Mouse (Mus musculus) spleen, adult 2 months (tissue): Measurements from ENCODE around the gene Kcnk3.

ENCODE experiments used
- CTCF ChIP-seq: fragments of 200-500 bp; IDR thresholded peaks from 2 replicates; pipeline ENCODE4 v1.5.1; 2011; ENCODE audit warnings: mild to moderate bottlenecking, inconsistent platforms; ENCODE audit not compliant: insufficient read depth, insufficient read length, insufficient replicate concordance; ENCODE audit errors: extremely low read depth
- POLR2A ChIP-seq: fragments of 200-500 bp; IDR thresholded peaks from 2 replicates; pipeline ENCODE4 v1.6.1; 2011; ENCODE audit warnings: low read depth, low read length, inconsistent platforms

GRCm38 (mm10) chr5:30621844-30622176, 33.8 kb downstream of the Kcnk3 start:
- no peak for TF ChIP-seq CTCF
- TF ChIP-seq POLR2A = no peak
